Mouse (Mus musculus) kidney, postnatal 0 days (tissue): ENCODE measurements around the gene Ifi27. TPM values are rescaled to one million over a fixed set of nuclear protein-coding genes. Genes with fewer than 3 reads are reported as not detected.

Experiments
- ATAC-seq: fragments of 200-750 bp; cut with Nextera tagmentation; replicated peaks from 2 replicates; pipeline ENCODE4 v1.8.0; 2017; ENCODE audit warnings: low read depth, moderate number of reproducible peaks, moderate TSS enrichment, moderate library complexity; ENCODE audit not compliant: low FRiP score
- DNase-seq: peaks from one replicate; pipeline ENCODE4 v3.0.0-alpha.2; 2016; ENCODE audit warnings: low spot score
- H3K27ac ChIP-seq: fragments of 300-500 bp; sonication (generic); 2 replicates; pipeline ENCODE4 v1.5.1; 2014; ENCODE audit warnings: mild to moderate bottlenecking
- H3K27me3 ChIP-seq: fragments of 300-500 bp; sonication (generic); 2 replicates; pipeline ENCODE4 v1.6.1; 2014; ENCODE audit warnings: low read length, mixed read lengths; ENCODE audit not compliant: insufficient read depth
- H3K36me3 ChIP-seq: fragments of 300-500 bp; sonication (generic); 2 replicates; pipeline ENCODE4 v1.6.1; 2014; ENCODE audit warnings: low read length, mixed read lengths; ENCODE audit not compliant: insufficient read depth
- H3K4me1 ChIP-seq: fragments of 300-500 bp; sonication (generic); replicated peaks from 2 replicates; pipeline ENCODE4 v1.6.1; 2014; ENCODE audit warnings: antibody characterized with exemption, low read length, mixed read lengths; ENCODE audit not compliant: insufficient read depth
- H3K4me2 ChIP-seq: fragments of 300-500 bp; sonication (generic); 2 replicates; pipeline ENCODE4 v1.6.1; 2014; ENCODE audit warnings: mild to moderate bottlenecking, low read length, moderate library complexity, mixed read lengths
- H3K4me3 ChIP-seq: fragments of 300-500 bp; sonication (generic); replicated peaks from 2 replicates; pipeline ENCODE4 v1.5.1; 2014; ENCODE audit warnings: low read depth, low read length
- H3K9ac ChIP-seq: fragments of 300-500 bp; sonication (generic); 2 replicates; pipeline ENCODE4 v1.6.1; 2014; ENCODE audit warnings: low read depth, low read length
- H3K9me3 ChIP-seq: fragments of 300-500 bp; sonication (generic); replicated peaks from 2 replicates; pipeline ENCODE4 v1.6.1; 2016; ENCODE audit warnings: low read length, inconsistent platforms, mixed read lengths
- CTCF ChIP-seq: IDR thresholded peaks from 2 replicates; pipeline ENCODE4 v1.5.1; 2016; ENCODE audit warnings: antibody characterized with exemption, low read depth, mild to moderate bottlenecking, moderate library complexity
- WGBS: fragments of 180-500 bp; shearing (Covaris S2); extraction: QIAGEN DNeasy Blood & Tissue Kit; methylation state at CpG from one replicate; pipeline ENCODE4 v1.1.7; 2014; 5-methylcytosine and 5-hydroxymethylcytosine counted together
- polyA plus RNA-seq: library from polyadenylated mRNA; unstranded; fragments of >200 nt; fragmentation: Nextera tagmentation; extraction: Ambion mirVana; gene quantifications from 2 replicates; pipeline ENCODE4 v1.2.1, GENCODE M21; 2015

Gene Ifi27
- polyA plus RNA-seq, 1 experiment from 2014 or later = 37.5 TPM

DNA sequence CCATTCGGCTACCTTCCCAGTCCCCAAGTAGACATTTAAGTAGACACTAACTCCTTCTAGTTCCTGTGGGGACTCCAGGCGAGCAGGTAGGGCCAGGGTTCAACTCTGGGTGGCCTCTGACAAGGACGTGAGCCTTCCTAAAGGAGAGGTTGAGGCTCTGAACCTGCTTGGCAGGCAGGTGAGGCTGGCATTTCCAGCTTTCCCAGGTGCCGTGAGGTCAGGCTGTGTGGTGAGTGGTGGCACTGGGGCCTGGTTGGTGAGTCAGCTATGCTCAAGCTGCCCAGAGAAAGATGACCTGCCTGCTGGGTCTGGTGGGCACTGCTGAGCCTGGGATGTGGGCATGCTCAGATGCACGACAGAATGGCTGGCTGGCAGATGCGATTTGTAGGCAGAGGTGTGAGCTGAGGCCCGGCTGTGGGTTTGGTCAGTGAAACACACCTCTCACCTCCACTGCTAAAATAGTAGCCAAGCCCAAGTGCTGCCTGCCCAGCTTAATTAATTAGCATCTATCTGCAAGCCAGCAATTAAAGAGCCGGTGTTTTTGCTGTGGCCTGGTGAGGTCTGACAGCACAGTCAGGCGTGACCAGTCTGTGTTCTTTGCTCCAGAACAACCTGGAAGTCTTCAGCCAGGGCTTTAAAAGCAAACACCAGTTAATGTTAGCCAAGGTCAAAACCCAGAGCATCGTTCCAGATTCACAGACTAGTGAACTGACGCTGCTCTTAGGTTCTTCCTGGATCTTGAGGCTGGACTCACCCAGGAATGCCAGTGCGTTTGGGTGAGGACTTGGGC lies 38.3 kb upstream of the Ifi27 start:
- H3K36me3 ChIP-seq = no peaks in the 10 kb centered on the region
- 38% methylated on average over 12 of the region's 12 CpGs for WGBS
- H3K4me3 ChIP-seq = no peak overlapping the region
- no peak overlapping the region for H3K9ac ChIP-seq
- TF ChIP-seq CTCF = no peak
- peak overlapping the region; percentile 50; the same call in 1 of the 2 replicates for H3K27ac ChIP-seq
- ATAC-seq (peak; percentile 60; the same call in 1 of the 2 replicates), DNase-seq (peak; percentile 24)
- H3K9me3 ChIP-seq = no peaks in the 10 kb centered on the region
- H3K27me3 ChIP-seq = no peaks in the 10 kb centered on the region
- H3K4me1 ChIP-seq = no peaks in the 10 kb centered on the region
- no peak overlapping the region for H3K4me2 ChIP-seq

DNA sequence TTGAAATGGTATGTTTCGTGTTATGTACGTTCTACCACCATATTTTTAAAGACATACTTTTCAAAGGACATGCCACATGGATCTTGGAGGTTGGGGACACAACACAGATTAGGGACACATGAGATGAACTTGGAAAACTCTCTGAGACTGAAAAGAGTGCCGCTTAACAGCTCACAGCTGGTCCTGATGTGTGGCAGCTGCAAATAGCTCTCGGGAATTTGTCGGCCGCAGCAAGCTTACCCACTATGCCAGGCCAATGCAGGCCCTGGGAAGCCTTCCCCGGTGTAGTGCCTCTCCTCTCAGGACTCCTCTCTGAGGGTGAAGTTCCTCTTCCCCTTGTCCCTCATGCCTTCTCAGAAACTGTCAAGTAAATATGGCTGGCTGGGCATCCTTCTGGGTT lies 37.3 kb upstream of the Ifi27 start:
- H3K9me3 ChIP-seq = no peaks in the 10 kb centered on the region
- H3K9ac ChIP-seq = no peak overlapping the region
- WGBS = 70% methylated on average over 7 of the region's 7 CpGs
- ATAC-seq (no peak), DNase-seq (no peak)
- no peaks in the 10 kb centered on the region for H3K27me3 ChIP-seq
- H3K36me3 ChIP-seq = no peaks in the 10 kb centered on the region
- H3K4me1 ChIP-seq = no peaks in the 10 kb centered on the region
- TF ChIP-seq CTCF = no peak
- no peak overlapping the region for H3K4me2 ChIP-seq
- no peak overlapping the region for H3K27ac ChIP-seq
- no peak overlapping the region for H3K4me3 ChIP-seq

DNA sequence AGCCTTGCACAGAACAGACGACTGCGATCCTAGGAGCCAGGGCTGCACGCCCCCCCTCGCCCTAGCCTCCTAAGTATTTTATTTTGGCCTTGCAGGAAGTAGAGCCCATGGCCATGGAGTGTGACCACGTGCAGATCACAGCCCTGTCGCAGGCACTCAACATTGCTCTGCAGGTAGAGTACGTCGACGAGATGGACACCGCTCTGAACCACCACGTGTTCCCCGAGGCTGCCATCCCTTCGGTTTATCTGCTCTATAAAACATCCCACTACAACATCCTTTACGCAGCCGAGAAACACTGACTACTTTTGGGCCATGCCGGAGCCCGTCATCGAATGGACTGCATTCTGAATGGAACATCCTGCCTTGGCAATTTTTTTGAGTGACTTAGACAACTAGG lies 29.9 kb upstream of the Ifi27 start:
- Histone ChIP-seq H3K27me3 (no peaks in the 10 kb centered on the region), H3K4me3 (no peak overlapping the region), H3K27ac (no peak overlapping the region), H3K9me3 (no peaks in the 10 kb centered on the region), H3K9ac (no peak overlapping the region), H3K4me2 (no peak overlapping the region), H3K4me1 (no peaks in the 10 kb centered on the region), H3K36me3 (peaks cover 42% of the 10 kb centered on the region)
- 82% methylated on average over 18 of the region's 18 CpGs for WGBS
- no peak for ATAC-seq
- TF ChIP-seq CTCF = no peak
- no peak for DNase-seq

DNA sequence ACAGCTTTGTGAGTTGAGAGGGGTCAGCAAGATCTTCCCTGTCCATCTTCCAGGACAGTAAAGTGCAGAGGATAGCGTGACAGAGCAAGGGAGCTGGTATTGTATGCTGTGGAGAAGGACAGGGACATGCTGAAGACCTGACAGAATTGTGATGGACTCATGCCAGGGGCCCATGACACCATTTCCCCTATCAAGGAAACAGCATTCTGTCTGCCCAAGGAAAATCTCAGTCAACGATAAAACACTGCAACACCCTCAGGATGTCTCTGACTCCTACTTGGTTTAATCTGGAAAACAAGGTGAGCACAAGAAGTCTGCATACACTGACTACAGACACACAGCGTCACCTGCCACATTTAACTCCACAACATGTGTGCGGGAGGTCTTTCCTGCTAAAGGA lies 26.3 kb upstream of the Ifi27 start, which contains the start of gene 9330161L09Rik:
Gene 9330161L09Rik, minus strand, starts transcription at position 101 of the 400 bp plus-strand sequence.
- H3K36me3 ChIP-seq = peaks cover 68% of the 10 kb centered on the region
- no peak within 1 kb of the TSS for H3K4me3 ChIP-seq
- TF ChIP-seq CTCF = no peak
- ATAC-seq (no peak), DNase-seq (no peak)
- no peaks in the 10 kb centered on the region for H3K4me1 ChIP-seq
- H3K9ac ChIP-seq = no peak within 1 kb of the TSS
- 92% methylated on average over 4 of the region's 4 CpGs for WGBS
- no peak within 1 kb of the TSS for H3K27ac ChIP-seq
- H3K9me3 ChIP-seq = no peaks in the 10 kb centered on the region
- H3K27me3 ChIP-seq = no peaks in the 10 kb centered on the region
- H3K4me2 ChIP-seq = no peak within 1 kb of the TSS

DNA sequence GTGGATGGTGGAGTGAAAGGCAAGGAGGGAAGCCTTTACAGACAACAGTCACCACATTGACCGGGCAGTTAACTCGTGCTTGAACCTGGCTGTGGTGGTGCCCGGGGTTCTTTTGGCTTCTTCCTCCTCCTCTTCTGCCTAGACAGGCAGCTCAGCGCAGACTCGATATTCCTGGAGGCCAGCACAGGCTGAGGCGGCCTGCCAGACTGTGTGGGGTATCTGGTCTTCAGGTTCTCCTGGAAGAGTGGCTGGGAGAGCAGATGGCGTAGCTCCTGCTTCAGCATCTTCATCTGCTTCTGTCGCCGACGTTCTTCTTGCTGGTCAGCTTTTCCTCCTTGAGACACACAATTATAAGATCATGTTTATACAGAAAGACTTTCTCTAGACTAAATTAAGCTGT lies 25.9 kb upstream of the Ifi27 start:
- no peaks in the 10 kb centered on the region for H3K4me1 ChIP-seq
- no peak overlapping the region for H3K4me2 ChIP-seq
- H3K27ac ChIP-seq = no peak overlapping the region
- H3K27me3 ChIP-seq = no peaks in the 10 kb centered on the region
- no peak for ATAC-seq
- no peak for TF ChIP-seq CTCF
- peaks cover 70% of the 10 kb centered on the region for H3K36me3 ChIP-seq
- WGBS = 90% methylated on average over 10 of the region's 10 CpGs
- DNase-seq = no peak
- H3K4me3 ChIP-seq = no peak overlapping the region
- no peaks in the 10 kb centered on the region for H3K9me3 ChIP-seq
- no peak overlapping the region for H3K9ac ChIP-seq

DNA sequence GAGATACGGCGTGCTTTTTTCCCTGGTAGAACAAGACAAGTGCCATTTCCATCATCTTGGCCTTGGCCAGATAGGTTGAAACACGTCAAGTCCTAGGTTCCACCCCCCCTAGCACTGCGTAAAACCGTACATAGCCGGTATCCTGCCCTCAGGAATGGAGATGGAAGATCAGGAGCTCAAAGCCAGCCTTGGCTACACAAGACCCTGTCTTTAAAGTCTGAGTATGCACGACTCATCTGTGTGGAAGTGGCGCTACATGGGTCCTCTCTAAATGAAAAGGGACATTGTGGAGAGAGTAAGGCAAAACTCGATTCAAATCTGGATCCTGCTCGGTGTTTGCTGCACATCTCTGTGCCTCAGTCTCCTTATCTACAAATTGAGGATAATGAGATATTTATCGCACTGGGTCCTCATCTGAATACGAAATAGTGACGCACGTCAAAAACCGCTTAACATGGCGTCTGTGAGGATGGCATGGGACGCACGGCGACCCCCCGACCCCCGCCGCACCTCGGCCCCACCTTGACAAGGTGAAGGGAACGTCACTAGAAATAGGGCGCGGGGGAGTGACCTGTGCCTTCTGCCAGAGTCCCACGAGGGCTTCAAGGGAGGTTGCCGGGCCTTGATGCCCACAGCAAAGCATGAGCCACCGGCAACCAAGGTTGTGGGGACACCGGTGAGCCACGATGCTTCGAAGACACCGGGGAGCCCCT lies 8.8 kb upstream of the Ifi27 start:
- 0 out of 2 replicates have a peak, but pooled peaks cover 6% of the 10 kb centered on the region for H3K4me1 ChIP-seq
- H3K27me3 ChIP-seq = no peaks in the 10 kb centered on the region
- H3K27ac ChIP-seq = no peak overlapping the region
- no peaks in the 10 kb centered on the region for H3K9me3 ChIP-seq
- ATAC-seq = peak; percentile 14; the same call in 1 of the 2 replicates
- 10% methylated on average over 33 of the region's 33 CpGs for WGBS
- peak overlapping the region; percentile 87 for H3K4me2 ChIP-seq
- no peak for DNase-seq
- no peak for TF ChIP-seq CTCF
- peak overlapping the region; percentile 96 for H3K4me3 ChIP-seq
- peak overlapping the region; percentile 89 for H3K9ac ChIP-seq
- H3K36me3 ChIP-seq = 0 out of 2 replicates have a peak, but pooled peaks cover 12% of the 10 kb centered on the region
